Mouse (Mus musculus): Measurements from ENCODE around the gene Bcs1l. TPM values are rescaled to one million over a fixed set of nuclear protein-coding genes. Genes with fewer than 3 reads are reported as not detected.
A peak's percentile ranks its signal among the peaks of the same experiment; 100 is the strongest.

The Bcs1l gene
- polyA plus RNA-seq, 1 experiment from 2014 or later: 16.8 TPM

- H3K4me2 ChIP-seq (replicated peaks): peak overlapping the region; percentile 87
- no peaks in the 10 kb centered on the region for H3K27me3 ChIP-seq
- H3K9me3 ChIP-seq (replicated peaks): no peaks in the 10 kb centered on the region
- H3K4me1 ChIP-seq: peaks cover 18% of the 10 kb centered on the region
- peak; percentile 83 for ATAC-seq (ENCODE audit: low FRiP score)
- H3K36me3 ChIP-seq: peaks cover 41% of the 10 kb centered on the region
- 10% methylated on average over 26 of the region's 26 CpGs for WGBS
- H3K27ac ChIP-seq: peak overlapping the region; percentile 31
- peak overlapping the region; percentile 88 for H3K9ac ChIP-seq
- peak overlapping the region; percentile 87 for H3K4me3 ChIP-seq
These were observed 12.6 kb downstream of the Bcs1l start for GRCm38 (mm10) chr1:74600501-74601266.

GRCm38 (mm10) chr1:74601267-74601962 is 13.3 kb downstream of the Bcs1l start, which contains the start of the genes Rnf25 and Stk36:
Rnf25 (minus strand) TSS chr1:74601397.
Stk36 (plus strand) TSS chr1:74601445.
- Histone ChIP-seq H3K4me2 (replicated peaks) (peak within 1 kb of the TSS; percentile 87), H3K27me3 (no peaks in the 10 kb centered on the region), H3K27ac (peak within 1 kb of the TSS; percentile 31), H3K9me3 (replicated peaks) (no peaks in the 10 kb centered on the region), H3K4me1 (peaks cover 18% of the 10 kb centered on the region), H3K9ac (peak within 1 kb of the TSS; percentile 88), H3K36me3 (peaks cover 38% of the 10 kb centered on the region), H3K4me3 (peak within 1 kb of the TSS; percentile 87)
- peak; percentile 90 for ATAC-seq (ENCODE audit: low FRiP score)
- 10% methylated on average over 25 of the region's 25 CpGs for WGBS

- no peak for ATAC-seq (ENCODE audit: low FRiP score)
- H3K9me3 ChIP-seq (replicated peaks): no peaks in the 10 kb centered on the region
- H3K4me2 ChIP-seq (replicated peaks): no peak overlapping the region
- no peak overlapping the region for H3K4me3 ChIP-seq
- WGBS: 95% methylated on average over 1 of the region's 1 CpGs
- no peaks in the 10 kb centered on the region for H3K4me1 ChIP-seq
- H3K36me3 ChIP-seq: peaks cover 62% of the 10 kb centered on the region
- no peak overlapping the region for H3K27ac ChIP-seq
- no peak overlapping the region for H3K9ac ChIP-seq
- H3K27me3 ChIP-seq: no peaks in the 10 kb centered on the region
These were observed 36.1 kb downstream of the Bcs1l start for GRCm38 (mm10) chr1:74624183-74624582.

GRCm38 (mm10) chr1:74626076-74626475 is 38.0 kb downstream of the Bcs1l start:
- no peak overlapping the region for H3K4me2 ChIP-seq (replicated peaks)
- no peak for ATAC-seq (ENCODE audit: low FRiP score)
- 87% methylated on average over 4 of the region's 4 CpGs for WGBS
- peaks cover 67% of the 10 kb centered on the region for H3K36me3 ChIP-seq
- no peaks in the 10 kb centered on the region for H3K4me1 ChIP-seq
- no peaks in the 10 kb centered on the region for H3K9me3 ChIP-seq (replicated peaks)
- H3K4me3 ChIP-seq: no peak overlapping the region
- H3K9ac ChIP-seq: no peak overlapping the region
- H3K27ac ChIP-seq: no peak overlapping the region
- no peaks in the 10 kb centered on the region for H3K27me3 ChIP-seq

- ATAC-seq (ENCODE audit: low FRiP score): no peak
- Histone ChIP-seq H3K36me3 (peaks cover 54% of the 10 kb centered on the region), H3K4me3 (no peak overlapping the region), H3K4me2 (replicated peaks) (no peak overlapping the region), H3K9me3 (replicated peaks) (no peaks in the 10 kb centered on the region), H3K27me3 (no peaks in the 10 kb centered on the region), H3K9ac (no peak overlapping the region), H3K27ac (no peak overlapping the region), H3K4me1 (no peaks in the 10 kb centered on the region)
- 30% methylated on average over 7 of the region's 7 CpGs for WGBS
These were observed 39.9 kb downstream of the Bcs1l start for GRCm38 (mm10) chr1:74628001-74628400.

- H3K4me2 ChIP-seq (replicated peaks): no peak overlapping the region
These were observed 44.6 kb downstream of the Bcs1l start for GRCm38 (mm10) chr1:74632734-74633133.

More at GRCm38 (mm10) chr1:74632734-74633133, 44.6 kb downstream of the Bcs1l start:
- H3K27me3 ChIP-seq: no peaks in the 10 kb centered on the region
- no peak overlapping the region for H3K9ac ChIP-seq
- H3K9me3 ChIP-seq (replicated peaks): no peaks in the 10 kb centered on the region
- no peak for ATAC-seq (ENCODE audit: low FRiP score)
- peaks cover 41% of the 10 kb centered on the region for H3K36me3 ChIP-seq
- H3K4me3 ChIP-seq: no peak overlapping the region
- H3K27ac ChIP-seq: no peak overlapping the region
- no peaks in the 10 kb centered on the region for H3K4me1 ChIP-seq
- WGBS: 90% methylated on average over 4 of the region's 4 CpGs

Small RNA genes lying within 50 kb of the gene (microRNA-seq; reads per million reads assigned to microRNA genes)
- gene Gm25035: not detected

Other genes with a start within 250 kb of the Bcs1l start
- 1.4 and 1.5 TPM in 2 replicates for gene Catip, start 226.2 kb upstream of the Bcs1l start, polyA plus RNA-seq (2016; fragmentation: Nextera tagmentation; extraction: Ambion mirVana)
- gene Slc11a1, start 213.1 kb upstream of the Bcs1l start, polyA plus RNA-seq (2016; fragmentation: Nextera tagmentation; extraction: Ambion mirVana): 2.0 and 2.2 TPM in 2 replicates
- gene Ctdsp1, start 196.8 kb upstream of the Bcs1l start, polyA plus RNA-seq (2016; fragmentation: Nextera tagmentation; extraction: Ambion mirVana): 38.8 and 39.2 TPM in 2 replicates
- gene Vil1, start 178.9 kb upstream of the Bcs1l start, polyA plus RNA-seq (2016; fragmentation: Nextera tagmentation; extraction: Ambion mirVana): 0.09 and 0.14 TPM in 2 replicates
- gene Cnot9, start 82.2 kb upstream of the Bcs1l start, polyA plus RNA-seq (2016; fragmentation: Nextera tagmentation; extraction: Ambion mirVana): 61.4 and 61.9 TPM in 2 replicates
- 1.2 and 1.6 TPM in 2 replicates for gene Plcd4, start 45.4 kb upstream of the Bcs1l start, polyA plus RNA-seq (2016; fragmentation: Nextera tagmentation; extraction: Ambion mirVana)
- gene Usp37, start 44.0 kb upstream of the Bcs1l start, polyA plus RNA-seq (2016; fragmentation: Nextera tagmentation; extraction: Ambion mirVana): 35.3 and 38.5 TPM in 2 replicates
- gene Zfp142, start within 50 bp of the Bcs1l start, polyA plus RNA-seq (2016; fragmentation: Nextera tagmentation; extraction: Ambion mirVana): 10.1 and 12.1 TPM in 2 replicates
- 35.2 and 35.8 TPM in 2 replicates for gene Rnf25, start 13.1 kb downstream of the Bcs1l start, polyA plus RNA-seq (2016; fragmentation: Nextera tagmentation; extraction: Ambion mirVana)
- gene Stk36, start 13.2 kb downstream of the Bcs1l start, polyA plus RNA-seq (2016; fragmentation: Nextera tagmentation; extraction: Ambion mirVana): 21.3 and 34.3 TPM in 2 replicates
- gene Ttll4, start 73.5 kb downstream of the Bcs1l start, polyA plus RNA-seq (2016; fragmentation: Nextera tagmentation; extraction: Ambion mirVana): 27.1 and 36.5 TPM in 2 replicates
- 3.2 and 4.6 TPM in 2 replicates for gene Cyp27a1, start 125.3 kb downstream of the Bcs1l start, polyA plus RNA-seq (2016; fragmentation: Nextera tagmentation; extraction: Ambion mirVana)
- gene Prkag3, start 160.9 kb downstream of the Bcs1l start, polyA plus RNA-seq (2016; fragmentation: Nextera tagmentation; extraction: Ambion mirVana): 0.21 and 0.38 TPM in 2 replicates
- gene Wnt6, start 183.6 kb downstream of the Bcs1l start, polyA plus RNA-seq (2016; fragmentation: Nextera tagmentation; extraction: Ambion mirVana): 9.6 and 11.4 TPM in 2 replicates
- gene Wnt10a, start 203.2 kb downstream of the Bcs1l start, polyA plus RNA-seq (2016; fragmentation: Nextera tagmentation; extraction: Ambion mirVana): 1.2 and 2.3 TPM in 2 replicates

Measured in hindbrain, embryonic 12.5 days (tissue).